Mouse (Mus musculus) E14TG2a.4 (cell line): ENCODE data around the gene Nfam1.

Source experiments
- CTCF ChIP-seq: conservative IDR thresholded peaks from 2 replicates; pipeline ENCODE4 v1.5.1; 2014; ENCODE audit warnings: low read length
- NANOG ChIP-seq: IDR thresholded peaks from 2 replicates; pipeline ENCODE4 v1.6.1; 2014; ENCODE audit warnings: borderline replicate concordance, low read length, mixed read lengths
- POU5F1 ChIP-seq: IDR thresholded peaks from 2 replicates; pipeline ENCODE4 v1.6.1; 2014; ENCODE audit warnings: low read length, borderline replicate concordance

- no peak for TF ChIP-seq CTCF
- no peak for TF ChIP-seq NANOG
- TF ChIP-seq POU5F1: no peak
Measured at GRCm38 (mm10) chr15:83009532-83009931, 23.6 kb downstream of the Nfam1 start.
